Mouse (Mus musculus) G1E (cell line): ENCODE measurements around the gene Prss46. TPM values are rescaled to one million over a fixed set of nuclear protein-coding genes. Genes with fewer than 3 reads are reported as not detected.

ENCODE experiments used
- ATAC-seq: 2 replicates; pipeline ENCODE4 v1.8.0; 2016; ENCODE audit warnings: mild to moderate bottlenecking; ENCODE audit not compliant: insufficient number of reproducible peaks, poor library complexity, low FRiP score, severe bottlenecking; ENCODE audit errors: extremely low read depth
- DNase-seq: peaks from one replicate; pipeline ENCODE4 v3.0.0; 2012; ENCODE audit warnings: low spot score
- H3K27me3 ChIP-seq: 2 replicates; pipeline ENCODE4 v1.6.1; 2012; ENCODE audit warnings: mild to moderate bottlenecking, low read length, inconsistent platforms; ENCODE audit not compliant: insufficient read depth
- H3K36me3 ChIP-seq: replicated peaks from 2 replicates; pipeline ENCODE3; 2012; ENCODE audit warnings: mild to moderate bottlenecking, inconsistent platforms
- H3K4me1 ChIP-seq: 2 replicates; pipeline ENCODE4 v1.6.1; 2012; ENCODE audit warnings: low read depth, low read length, inconsistent platforms, mixed read lengths; ENCODE audit not compliant: insufficient read depth
- H3K4me3 ChIP-seq: 2 replicates; pipeline ENCODE4 v1.5.1; 2012; ENCODE audit warnings: low read depth, mild to moderate bottlenecking, inconsistent platforms, low read length, moderate library complexity, mixed read lengths
- H3K9me3 ChIP-seq: replicated peaks from 2 replicates; pipeline ENCODE4 v1.6.1; 2012; ENCODE audit warnings: inconsistent platforms
- CTCF ChIP-seq: IDR thresholded peaks from 2 replicates; pipeline ENCODE4 v1.5.1; 2012; ENCODE audit warnings: low read depth, low read length, inconsistent platforms, mixed read lengths
- GATA1 ChIP-seq: IDR thresholded peaks from 2 replicates; pipeline ENCODE4 v1.6.1; 2012; ENCODE audit warnings: borderline replicate concordance, low read length, inconsistent platforms, mixed read lengths
- GATA2 ChIP-seq: IDR thresholded peaks from 2 replicates; pipeline ENCODE4 v1.6.1; 2012; ENCODE audit warnings: low read depth, low read length, inconsistent platforms, borderline replicate concordance
- POLR2AphosphoS5 ChIP-seq: IDR thresholded peaks from 2 replicates; pipeline ENCODE4 v1.6.1; 2012; ENCODE audit warnings: low read depth, low read length, inconsistent platforms; ENCODE audit not compliant: insufficient replicate concordance
- TAL1 ChIP-seq: conservative IDR thresholded peaks from 2 replicates; pipeline ENCODE4 v1.6.1; 2012; ENCODE audit warnings: low read depth, low read length, inconsistent platforms, mixed read lengths
- polyA plus RNA-seq: library from polyadenylated mRNA; stranded (reverse); fragments of >175 nt; gene quantifications from 2 replicates; pipeline ENCODE4 v1.2.3, GENCODE M21; 2012
- total RNA-seq, 2 experiments: library from RNA; stranded (forward) in 1 of 2; stranded (reverse) in 1 of 2; fragments of 200-1000 nt in 1 of 2; fragments of >200 nt in 1 of 2; fragmentation: Nextera tagmentation in 1 of 2; gene quantifications; 2 replicates each; pipeline ENCODE4 v1.2.3; 2014 to 2017

Gene Prss46
- total and polyA plus RNA-seq, 3 experiments = not detected

GRCm38 (mm10) chr9:110857781-110858472, 13.6 kb downstream of the Prss46 start, which contains the start of gene Prss50:
TSS of gene Prss50 (plus strand) at chr9:110857967.
- H3K4me3 ChIP-seq = no peak within 1 kb of the TSS
- DNase-seq (no peak), ATAC-seq (no peak)
- H3K4me1 ChIP-seq = no peaks in the 10 kb centered on the region
- TF ChIP-seq GATA1 (no peak), TAL1 (no peak), CTCF (no peak), GATA2 (no peak), POLR2AphosphoS5 (no peak)
- H3K36me3 ChIP-seq = no peaks in the 10 kb centered on the region
- no peaks in the 10 kb centered on the region for H3K9me3 ChIP-seq
- H3K27me3 ChIP-seq = peaks cover 14% of the 10 kb centered on the region

GRCm38 (mm10) chr9:110858523-110858922, 14.2 kb downstream of the Prss46 start:
- DNase-seq (no peak), ATAC-seq (no peak)
- Histone ChIP-seq H3K4me1 (no peaks in the 10 kb centered on the region), H3K36me3 (no peaks in the 10 kb centered on the region), H3K9me3 (no peaks in the 10 kb centered on the region), H3K27me3 (peaks cover 14% of the 10 kb centered on the region), H3K4me3 (no peak overlapping the region)
- TF ChIP-seq TAL1 (no peak), POLR2AphosphoS5 (no peak), GATA1 (no peak), GATA2 (no peak)

- peaks cover 14% of the 10 kb centered on the region for H3K27me3 ChIP-seq
- ATAC-seq = no peak
Observed at GRCm38 (mm10) chr9:110858967-110859596, 14.8 kb downstream of the Prss46 start.

GRCm38 (mm10) chr9:110871030-110871429, 26.7 kb downstream of the Prss46 start:
- no peak overlapping the region for H3K4me3 ChIP-seq
- TF ChIP-seq POLR2AphosphoS5 (no peak), CTCF (peak; percentile 83)
- H3K4me1 ChIP-seq = no peaks in the 10 kb centered on the region
- H3K27me3 ChIP-seq = peaks cover 25% of the 10 kb centered on the region
- H3K9me3 ChIP-seq = no peaks in the 10 kb centered on the region
- no peaks in the 10 kb centered on the region for H3K36me3 ChIP-seq
- ATAC-seq = no peak
- peak; percentile 64 for DNase-seq

More at GRCm38 (mm10) chr9:110858967-110859596, 14.8 kb downstream of the Prss46 start:
- Histone ChIP-seq H3K4me1 (no peaks in the 10 kb centered on the region), H3K36me3 (no peaks in the 10 kb centered on the region), H3K9me3 (no peaks in the 10 kb centered on the region), H3K4me3 (no peak overlapping the region)
- TF ChIP-seq GATA1 (no peak), POLR2AphosphoS5 (no peak), GATA2 (no peak)
- DNase-seq = no peak

- no peaks in the 10 kb centered on the region for H3K9me3 ChIP-seq
- ATAC-seq (no peak), DNase-seq (no peak)
- no peaks in the 10 kb centered on the region for H3K36me3 ChIP-seq
- TF ChIP-seq GATA2 (no peak), GATA1 (no peak), TAL1 (no peak), POLR2AphosphoS5 (no peak), CTCF (no peak)
- peaks cover 27% of the 10 kb centered on the region for H3K27me3 ChIP-seq
- no peak overlapping the region for H3K4me3 ChIP-seq
- no peaks in the 10 kb centered on the region for H3K4me1 ChIP-seq
Observed at GRCm38 (mm10) chr9:110873681-110874659, 29.7 kb downstream of the Prss46 start.

- Histone ChIP-seq H3K36me3 (no peaks in the 10 kb centered on the region), H3K27me3 (peaks cover 27% of the 10 kb centered on the region), H3K4me1 (no peaks in the 10 kb centered on the region), H3K9me3 (no peaks in the 10 kb centered on the region), H3K4me3 (no peak overlapping the region)
- DNase-seq = no peak
- ATAC-seq = no peak
- no peak for TF ChIP-seq POLR2AphosphoS5
- no peak for TF ChIP-seq GATA1
- TF ChIP-seq GATA2 = no peak
- TF ChIP-seq TAL1 = no peak
- no peak for TF ChIP-seq CTCF
Observed at GRCm38 (mm10) chr9:110874660-110875191, 30.4 kb downstream of the Prss46 start.
